Comparison of ENCODE assay signal across 18 mouse cellular contexts in genomic region chr9:99661606-99662166, GRCm38 (mm10). TPM values are rescaled to one million over a fixed set of nuclear protein-coding genes. Genes with fewer than 3 reads are reported as not detected.
DNase-seq lines count a peak whose midpoint lies in the region; ATAC-seq lines count a peak whose summit lies in the region.
"Had no signal": no experiment of that assay in that cellular context is flagged by ENCODE, and none has a peak within 500 bp of the region (broad histone marks: within the 10 kb centered on the region; RNA-seq: fewer than 3 reads in every experiment).

No protein-coding gene starts in this region.

- H3K9ac ChIP-seq in midbrain, embryonic 12.5 days (replicated peaks): no peak overlapping the region
- H3K9ac ChIP-seq: hindbrain, embryonic 15.5 days; lung, embryonic 15.5 days had no signal

- no peak overlapping the region for H3K4me3 ChIP-seq in heart, embryonic 10.5 days
- H3K4me3 ChIP-seq in midbrain, embryonic 12.5 days: no peak overlapping the region
- H3K4me3 ChIP-seq in midbrain, embryonic 10.5 days: no peak overlapping the region
- peak overlapping the region; percentile 45 for H3K4me3 ChIP-seq in brown adipose tissue, adult 24 weeks (ENCODE audit: insufficient read depth, low read depth, low read length)
- H3K4me3 ChIP-seq: hindbrain, embryonic 15.5 days; layer of hippocampus, adult 2 months; lung, embryonic 15.5 days had no signal

- no peak for DNase-seq in heart, embryonic 10.5 days (ENCODE audit: low spot score)
- DNase-seq in heart, postnatal 25 days (ENCODE audit: low spot score): no peak
- no peak for DNase-seq in midbrain, embryonic 10.5 days (ENCODE audit: low spot score)
- DNase-seq in kidney, postnatal 36 days: peak; percentile 57 to 63
- DNase-seq in thymus, postnatal 14 days: no peak

- ATAC-seq in midbrain, embryonic 12.5 days (ENCODE audit: low FRiP score, low read depth): no peak
- ATAC-seq in frontal cortex, adult (ENCODE audit: low TSS enrichment): no peak
- ATAC-seq: activated CD4-positive, CD25-positive, alpha-beta regulatory T cell, adult 4 months had no signal

- H3K4me2 ChIP-seq in midbrain, embryonic 12.5 days (replicated peaks): no peak overlapping the region
- H3K4me2 ChIP-seq: hindbrain, embryonic 15.5 days; lung, embryonic 15.5 days had no signal

- no peaks in the 10 kb centered on the region for H3K27me3 ChIP-seq in heart, embryonic 10.5 days (ENCODE audit: insufficient read depth, poor library complexity, severe bottlenecking)
- H3K27me3 ChIP-seq in midbrain, embryonic 12.5 days: no peaks in the 10 kb centered on the region
- no peaks in the 10 kb centered on the region for H3K27me3 ChIP-seq in midbrain, embryonic 10.5 days (ENCODE audit: low read depth, poor library complexity, severe bottlenecking)
- H3K27me3 ChIP-seq: hindbrain, embryonic 15.5 days; lung, embryonic 15.5 days had no signal

- peak overlapping the region; percentile 17; the same call in 1 of the 2 replicates for H3K27ac ChIP-seq in heart, embryonic 10.5 days
- H3K27ac ChIP-seq in midbrain, embryonic 12.5 days (replicated peaks): peak overlapping the region; percentile 42; the same call in 1 of the 2 replicates
- no peak overlapping the region for H3K27ac ChIP-seq in midbrain, embryonic 10.5 days (replicated peaks)
- H3K27ac ChIP-seq in brown adipose tissue, adult 24 weeks (replicated peaks; ENCODE audit: low read depth, low read length): no peak overlapping the region; the same call in 1 of the 2 replicates
- H3K27ac ChIP-seq: hindbrain, embryonic 15.5 days; layer of hippocampus, adult 2 months; lung, embryonic 15.5 days had no signal

- H3K9me3 ChIP-seq in heart, embryonic 10.5 days: no peaks in the 10 kb centered on the region
- H3K9me3 ChIP-seq in midbrain, embryonic 12.5 days: no peaks in the 10 kb centered on the region
- H3K9me3 ChIP-seq in midbrain, embryonic 10.5 days (replicated peaks): no peaks in the 10 kb centered on the region
- H3K9me3 ChIP-seq: hindbrain, embryonic 15.5 days; lung, embryonic 15.5 days had no signal

- intact Hi-C loops in heart, postnatal 25 days (cut with DNase I): loop anchor here (1.0 kb wide), 1 partner anchor 74 kb away; no protein-coding TSS in a partner anchor

- H3K4me1 ChIP-seq in heart, embryonic 10.5 days: peaks cover 18% of the 10 kb centered on the region
- H3K4me1 ChIP-seq in midbrain, embryonic 12.5 days: no peaks in the 10 kb centered on the region
- no peaks in the 10 kb centered on the region for H3K4me1 ChIP-seq in midbrain, embryonic 10.5 days
- H3K4me1 ChIP-seq in brown adipose tissue, adult 24 weeks (ENCODE audit: control insufficient read depth, insufficient read depth, insufficient read length, low read length): no peaks in the 10 kb centered on the region
- H3K4me1 ChIP-seq: hindbrain, embryonic 15.5 days; lung, embryonic 15.5 days had no signal

- WGBS in heart, embryonic 10.5 days: 80% methylated on average over 16 of the region's 16 CpGs
- WGBS in midbrain, embryonic 12.5 days: 77% methylated on average over 16 of the region's 16 CpGs
- 84% methylated on average over 16 of the region's 16 CpGs for WGBS in midbrain, embryonic 10.5 days

- peaks cover 82% of the 10 kb centered on the region for H3K36me3 ChIP-seq in heart, embryonic 10.5 days
- peaks cover 43% of the 10 kb centered on the region for H3K36me3 ChIP-seq in midbrain, embryonic 12.5 days
- peaks cover 90% of the 10 kb centered on the region for H3K36me3 ChIP-seq in midbrain, embryonic 10.5 days
- H3K36me3 ChIP-seq: hindbrain, embryonic 15.5 days had no signal

RNA-seq across cellular contexts. Expression of gene Dzip1l, which starts 32.4 kb away (rescaled TPM):
- 24.0 and 26.5 TPM in 2 replicates for polyA plus RNA-seq in heart, embryonic 10.5 days (2016; fragmentation: Nextera tagmentation; extraction: Ambion mirVana)
- 1 to 10 TPM; 4.1 to 4.2 TPM for total RNA-seq in heart, postnatal 25 days (2021)
- 19.0 and 21.2 TPM in 2 replicates for polyA plus RNA-seq in midbrain, embryonic 12.5 days (2016; fragmentation: Nextera tagmentation; extraction: Ambion mirVana)
- 26.3 and 27.9 TPM in 2 replicates for polyA plus RNA-seq in midbrain, embryonic 10.5 days (2016; fragmentation: Nextera tagmentation; extraction: Ambion mirVana)
- 0.36 and 3.3 TPM in 2 replicates for polyA plus RNA-seq in brown adipose tissue, adult 24 weeks (2012; ENCODE audit: insufficient read depth, insufficient read length, missing spikeins)
- total RNA-seq: granulocyte monocyte progenitor cell, adult 5-6 weeks; MEL had no signal

RNA-seq across cellular contexts. Expression of gene A4gnt, which starts 49.4 kb away (rescaled TPM):
- polyA plus RNA-seq in heart, embryonic 10.5 days (2016; fragmentation: Nextera tagmentation; extraction: Ambion mirVana): not detected in 2 replicates
- total RNA-seq in heart, postnatal 25 days (2021): not detected
- polyA plus RNA-seq in midbrain, embryonic 12.5 days (2016; fragmentation: Nextera tagmentation; extraction: Ambion mirVana): not detected in 2 replicates
- not detected in 2 replicates for polyA plus RNA-seq in midbrain, embryonic 10.5 days (2016; fragmentation: Nextera tagmentation; extraction: Ambion mirVana)
- polyA plus RNA-seq in brown adipose tissue, adult 24 weeks (2012; ENCODE audit: insufficient read depth, insufficient read length, missing spikeins): not detected in 2 replicates
- total RNA-seq: granulocyte monocyte progenitor cell, adult 5-6 weeks; left cerebral cortex, postnatal 10 days; liver, adult 2 months had no signal
- polyA plus RNA-seq: activated CD4-positive, CD25-positive, alpha-beta regulatory T cell, adult 4 months; brain, embryonic 14.5 days; C2C12; hindbrain, embryonic 15.5 days; liver, adult 2 months; lung, embryonic 15.5 days had no signal

RNA-seq across cellular contexts. Expression of gene Cldn18, which starts 55.4 kb away (rescaled TPM):
- 0.20 TPM in 1 of 2 replicates, not detected in the other for polyA plus RNA-seq in heart, embryonic 10.5 days (2016; fragmentation: Nextera tagmentation; extraction: Ambion mirVana)
- total RNA-seq in heart, postnatal 25 days (2021): under 1 TPM in 1 of 2 experiments, not detected in 1; 0.20 TPM
- polyA plus RNA-seq in midbrain, embryonic 12.5 days (2016; fragmentation: Nextera tagmentation; extraction: Ambion mirVana): not detected in 2 replicates
- not detected in 2 replicates for polyA plus RNA-seq in midbrain, embryonic 10.5 days (2016; fragmentation: Nextera tagmentation; extraction: Ambion mirVana)
- not detected in 2 replicates for polyA plus RNA-seq in brown adipose tissue, adult 24 weeks (2012; ENCODE audit: insufficient read depth, insufficient read length, missing spikeins)
- total RNA-seq: granulocyte monocyte progenitor cell, adult 5-6 weeks; layer of hippocampus, adult 2 months; left cerebral cortex, postnatal 10 days; liver, adult 2 months; MEL had no signal
- polyA plus RNA-seq: activated CD4-positive, CD25-positive, alpha-beta regulatory T cell, adult 4 months; brain, embryonic 14.5 days; liver, adult 2 months had no signal

Comparison
In these comparisons a context has a peak if more than half of its experiments do, and no peak if none do; other contexts are left out.
1. H3K27ac ChIP-seq: peak in heart, embryonic 10.5 days (single experiment) and midbrain, embryonic 12.5 days (single experiment); none in midbrain, embryonic 10.5 days (single experiment) and brown adipose tissue, adult 24 weeks (single experiment).
2. DNase-seq: peak in kidney, postnatal 36 days (2 of 2); none in heart, embryonic 10.5 days (single experiment), heart, postnatal 25 days (single experiment), midbrain, embryonic 10.5 days (single experiment) and thymus, postnatal 14 days (single experiment).